Mouse (Mus musculus): ENCODE data around the gene Chd5. TPM values are rescaled to one million over a fixed set of nuclear protein-coding genes. Genes with fewer than 3 reads are reported as not detected.

Gene Chd5
- 0.01 and 0.03 TPM in 2 replicates for polyA plus RNA-seq (2016; fragmentation: Nextera tagmentation; extraction: Ambion mirVana)

DNA sequence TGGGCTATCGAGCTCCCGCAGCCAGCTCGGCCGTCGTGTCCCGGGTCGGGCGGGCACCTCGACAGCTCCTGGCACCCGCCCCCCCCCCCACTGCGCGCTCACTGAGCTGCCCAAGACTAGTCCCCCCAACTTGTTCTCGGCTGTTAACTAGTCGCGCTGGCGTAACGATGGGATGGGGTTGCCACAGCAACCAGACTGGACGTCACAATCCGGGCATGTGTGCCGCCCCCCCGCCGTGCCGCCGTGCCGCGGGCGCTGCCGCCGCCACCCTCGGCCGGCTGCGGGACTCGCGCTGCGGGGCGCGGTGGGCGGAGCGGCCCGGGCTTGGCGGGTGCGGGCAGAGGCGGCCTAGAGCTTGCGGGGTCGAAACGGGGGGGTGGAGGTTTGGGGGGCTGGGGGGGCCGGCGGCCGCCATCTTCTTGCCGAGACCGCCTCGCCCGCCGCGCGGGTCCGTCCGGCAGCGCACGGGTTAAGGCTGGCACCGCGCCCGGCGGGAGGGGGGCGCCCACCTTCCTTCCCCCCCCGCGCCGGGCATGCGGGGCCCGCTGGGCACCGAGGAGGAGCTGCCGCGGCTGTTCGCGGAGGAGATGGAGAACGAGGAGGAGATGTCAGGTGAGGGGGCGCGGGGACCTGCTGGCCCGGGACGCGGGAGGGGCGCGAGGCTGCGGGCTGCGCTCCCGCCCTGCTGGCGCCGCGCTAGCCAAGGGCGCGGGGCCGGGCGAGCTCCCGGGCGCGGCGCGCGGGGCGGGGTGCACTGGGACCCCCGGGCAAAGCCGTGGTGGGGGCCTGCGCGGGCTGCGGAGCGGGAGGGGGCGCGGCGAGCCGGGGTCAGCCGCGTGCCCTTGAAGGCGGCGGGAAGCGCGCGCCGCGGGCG is at the start of gene Chd5:
Gene Chd5, plus strand, starts transcription at position 233 of the 874 bp plus-strand sequence.
- Histone ChIP-seq H3K4me1 (peaks cover 33% of the 10 kb centered on the region), H3K4me3 (peak within 1 kb of the TSS; percentile 59), H3K9me3 (replicated peaks) (no peaks in the 10 kb centered on the region), H3K27ac (peak within 1 kb of the TSS; percentile 43; the same call in 1 of the 2 replicates), H3K27me3 (ENCODE audit: low read depth, poor library complexity, severe bottlenecking) (peaks cover 87% of the 10 kb centered on the region), H3K36me3 (peaks cover 26% of the 10 kb centered on the region)
- 2% methylated on average over 111 of the region's 120 CpGs for WGBS
- no peak for DNase-seq (ENCODE audit: low spot score)

DNA sequence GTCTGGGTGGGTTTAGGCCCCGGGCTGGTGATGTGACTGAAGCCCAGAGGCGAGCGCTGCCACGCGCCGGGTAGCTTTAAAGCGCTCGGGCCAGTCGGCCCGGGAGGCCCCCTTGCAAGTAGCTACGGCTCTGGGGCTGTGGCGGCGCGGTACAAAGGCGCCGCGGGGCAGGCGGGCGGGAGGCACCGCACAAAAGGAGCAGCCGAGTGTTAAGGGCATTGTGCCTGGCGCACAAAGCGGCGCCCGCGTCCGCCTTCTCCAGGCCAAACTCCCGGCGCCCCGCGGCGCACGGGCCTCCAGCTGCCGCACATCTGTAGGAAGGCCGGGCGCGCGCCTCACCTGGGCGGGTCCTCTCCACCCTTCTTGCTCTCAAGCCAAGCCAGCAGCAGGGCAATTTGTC is 48.1 kb upstream of the Chd5 start:
- Histone ChIP-seq H3K4me1 (peaks cover 46% of the 10 kb centered on the region), H3K27ac (peak overlapping the region; percentile 46; the same call in 1 of the 2 replicates)
- DNase-seq (ENCODE audit: low spot score), result no peak

DNA sequence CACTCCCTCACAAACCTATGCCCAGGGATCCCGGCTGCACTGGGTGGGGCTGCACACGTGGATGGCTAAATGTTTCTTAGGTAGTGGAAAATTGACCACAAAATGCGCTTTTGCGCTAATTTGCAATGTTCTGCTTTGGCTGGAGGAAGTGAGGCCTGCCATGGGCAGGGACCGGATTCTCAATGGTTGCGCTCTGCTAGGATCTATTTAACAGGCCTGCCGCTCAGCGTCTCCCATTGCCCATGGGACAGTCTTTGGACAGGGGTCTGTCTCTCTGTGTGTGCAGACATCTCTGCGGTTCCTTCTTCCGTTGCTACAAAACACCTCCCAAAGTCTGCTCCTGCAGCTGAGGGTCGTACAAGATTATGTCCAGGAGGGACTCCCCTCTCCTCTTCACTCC is 47.5 kb upstream of the Chd5 start:
- no peak for DNase-seq (ENCODE audit: low spot score)
- H3K4me1 ChIP-seq, result peaks cover 52% of the 10 kb centered on the region
- H3K27ac ChIP-seq, result no peak overlapping the region
- 14% methylated on average over 11 of the region's 11 CpGs for WGBS
- H3K9me3 ChIP-seq (replicated peaks), result no peaks in the 10 kb centered on the region
- H3K4me3 ChIP-seq, result peak overlapping the region; percentile 44
- H3K27me3 ChIP-seq (ENCODE audit: low read depth, poor library complexity, severe bottlenecking), result peaks cover 95% of the 10 kb centered on the region
- H3K36me3 ChIP-seq, result no peaks in the 10 kb centered on the region

More for the DNA sequence above, 48.1 kb upstream of the Chd5 start:
- Histone ChIP-seq H3K27me3 (ENCODE audit: low read depth, poor library complexity, severe bottlenecking) (peaks cover 95% of the 10 kb centered on the region), H3K4me3 (peak overlapping the region; percentile 44), H3K9me3 (replicated peaks) (no peaks in the 10 kb centered on the region), H3K36me3 (no peaks in the 10 kb centered on the region)
- WGBS, result 0% methylated on average over 39 of the region's 39 CpGs

- no peak for DNase-seq (ENCODE audit: low spot score)
- H3K27ac ChIP-seq, result no peak within 1 kb of the TSS
- H3K4me3 ChIP-seq, result peak within 1 kb of the TSS; percentile 44
- H3K27me3 ChIP-seq (ENCODE audit: low read depth, poor library complexity, severe bottlenecking), result peaks cover 90% of the 10 kb centered on the region
- H3K9me3 ChIP-seq (replicated peaks), result no peaks in the 10 kb centered on the region
- H3K36me3 ChIP-seq, result no peaks in the 10 kb centered on the region
- 26% methylated on average over 6 of the region's 6 CpGs for WGBS
- H3K4me1 ChIP-seq, result peaks cover 52% of the 10 kb centered on the region
Observed at GRCm38 (mm10) chr4:152291562-152291961, 46.9 kb upstream of the Chd5 start, which contains the start of gene Hes3. TSS of gene Hes3 (minus strand) at chr4:152291662.

DNA sequence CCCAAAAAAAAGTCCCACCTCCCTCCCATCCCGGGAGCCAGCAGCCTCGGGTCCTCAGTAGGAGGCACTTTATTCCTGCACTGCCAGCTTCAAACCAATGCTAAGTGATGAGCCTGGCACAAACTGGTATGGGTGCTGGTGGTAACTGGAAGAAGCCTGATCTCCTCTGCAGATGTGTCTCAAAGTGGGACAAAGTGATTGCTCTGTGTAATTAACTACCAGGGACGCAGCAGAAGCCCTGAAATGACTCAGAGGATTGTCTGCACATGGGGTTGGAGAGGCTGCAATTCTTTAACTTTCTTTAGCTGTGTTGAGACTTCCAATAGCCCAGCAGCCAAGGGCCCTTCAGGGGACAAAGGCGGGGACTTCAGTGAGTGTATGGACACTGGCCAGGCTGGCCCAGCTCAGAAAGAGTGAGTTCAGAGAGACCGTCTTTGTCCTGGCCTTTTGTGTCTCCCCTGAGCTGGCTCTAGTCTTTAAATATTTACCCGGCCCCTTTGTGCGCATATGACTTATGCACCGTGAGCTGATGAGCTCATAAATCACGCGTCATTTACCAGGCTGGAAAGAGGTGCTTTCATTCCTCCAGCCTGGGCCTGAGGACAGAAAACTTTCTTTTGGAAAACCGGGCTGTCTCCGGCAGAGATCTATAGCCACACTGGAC is 46.2 kb upstream of the Chd5 start:
- H3K27ac ChIP-seq, result no peak overlapping the region
- DNase-seq (ENCODE audit: low spot score), result no peak
- WGBS, result 30% methylated on average over 12 of the region's 12 CpGs
- H3K27me3 ChIP-seq (ENCODE audit: low read depth, poor library complexity, severe bottlenecking), result peaks cover 84% of the 10 kb centered on the region
- no peak overlapping the region for H3K4me3 ChIP-seq
- H3K4me1 ChIP-seq, result peaks cover 50% of the 10 kb centered on the region
- no peaks in the 10 kb centered on the region for H3K36me3 ChIP-seq
- no peaks in the 10 kb centered on the region for H3K9me3 ChIP-seq (replicated peaks)

GRCm38 (mm10) chr4:152294188-152294929 is 44.1 kb upstream of the Chd5 start:
- Histone ChIP-seq H3K27ac (no peak overlapping the region), H3K9me3 (replicated peaks) (no peaks in the 10 kb centered on the region), H3K36me3 (peaks cover under 1% of the 10 kb centered on the region; the same call in 1 of the 2 replicates), H3K27me3 (ENCODE audit: low read depth, poor library complexity, severe bottlenecking) (peaks cover 67% of the 10 kb centered on the region), H3K4me1 (peaks cover 68% of the 10 kb centered on the region), H3K4me3 (no peak overlapping the region)
- no peak for DNase-seq (ENCODE audit: low spot score)
- WGBS, result 40% methylated on average over 10 of the region's 10 CpGs

GRCm38 (mm10) chr4:152295916-152296315 is 42.5 kb upstream of the Chd5 start:
- peaks cover 51% of the 10 kb centered on the region for H3K27me3 ChIP-seq (ENCODE audit: low read depth, poor library complexity, severe bottlenecking)
- no peak for DNase-seq (ENCODE audit: low spot score)
- peak overlapping the region; percentile 100; the same call in 1 of the 2 replicates for H3K4me3 ChIP-seq
- WGBS, result 55% methylated on average over 4 of the region's 4 CpGs
- peaks cover 16% of the 10 kb centered on the region for H3K36me3 ChIP-seq
- peaks cover 56% of the 10 kb centered on the region for H3K4me1 ChIP-seq
- H3K27ac ChIP-seq, result no peak overlapping the region
- no peaks in the 10 kb centered on the region for H3K9me3 ChIP-seq (replicated peaks)

DNA sequence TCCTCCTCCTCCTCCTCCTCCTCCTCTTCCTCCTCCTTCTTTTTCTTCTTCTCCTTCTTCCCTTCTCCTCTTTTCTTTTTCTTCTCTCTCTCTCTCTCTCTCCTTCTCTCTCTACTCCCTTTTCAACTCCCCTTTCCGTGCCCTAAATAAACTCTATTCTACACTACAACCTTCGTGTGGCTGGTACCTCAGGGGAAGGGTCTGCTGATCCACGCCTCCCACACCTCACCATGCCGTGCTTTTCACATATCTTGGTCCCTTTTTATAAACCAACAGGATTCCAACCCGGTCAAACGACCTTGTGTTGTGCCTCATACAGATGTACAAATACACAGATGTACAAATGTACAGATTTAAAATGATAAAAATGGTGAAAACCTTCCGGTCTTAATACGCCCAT is 42.1 kb upstream of the Chd5 start:
- DNase-seq (ENCODE audit: low spot score), result no peak
- no peaks in the 10 kb centered on the region for H3K9me3 ChIP-seq (replicated peaks)
- peak overlapping the region; percentile 93; the same call in 1 of the 2 replicates for H3K27ac ChIP-seq
- WGBS, result 22% methylated on average over 8 of the region's 8 CpGs
- peaks cover 20% of the 10 kb centered on the region for H3K36me3 ChIP-seq
- H3K4me1 ChIP-seq, result peaks cover 54% of the 10 kb centered on the region
- peaks cover 46% of the 10 kb centered on the region for H3K27me3 ChIP-seq (ENCODE audit: low read depth, poor library complexity, severe bottlenecking)
- H3K4me3 ChIP-seq, result peak overlapping the region; percentile 100

- WGBS, result under 1% methylated on average over 119 of the region's 119 CpGs
- no peaks in the 10 kb centered on the region for H3K9me3 ChIP-seq (replicated peaks)
- peaks cover 38% of the 10 kb centered on the region for H3K27me3 ChIP-seq (ENCODE audit: low read depth, poor library complexity, severe bottlenecking)
- H3K4me3 ChIP-seq, result peak within 1 kb of the TSS; percentile 100
- peaks cover 28% of the 10 kb centered on the region for H3K36me3 ChIP-seq
- peak within 1 kb of the TSS; percentile 93 for H3K27ac ChIP-seq
- peak; percentile 100 for DNase-seq (ENCODE audit: low spot score)
- peaks cover 50% of the 10 kb centered on the region for H3K4me1 ChIP-seq
Observed at GRCm38 (mm10) chr4:152296874-152297861, 41.3 kb upstream of the Chd5 start, which contains the start of gene Icmt. TSS of gene Icmt (plus strand) at chr4:152297227.

DNA sequence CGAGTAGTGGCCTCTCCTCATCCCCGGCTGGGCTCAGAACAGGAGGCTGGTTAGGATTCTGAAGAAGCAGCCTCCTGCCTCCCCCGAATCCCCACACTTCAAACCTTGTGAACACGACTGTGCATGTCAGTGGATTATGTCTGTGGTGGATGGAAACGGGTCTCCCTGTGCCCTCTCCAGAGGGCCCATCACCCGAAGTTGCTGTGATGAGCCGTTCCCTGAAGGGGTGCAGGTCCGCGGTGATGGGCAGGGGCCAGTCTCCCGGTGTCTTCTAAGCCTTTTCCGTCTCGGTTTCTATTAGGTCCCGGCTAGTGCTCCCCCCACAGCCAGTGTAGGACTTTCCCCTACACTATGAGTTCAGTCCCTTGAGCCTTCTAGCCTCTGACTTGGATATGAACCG is 39.6 kb upstream of the Chd5 start:
- peaks cover 22% of the 10 kb centered on the region for H3K27me3 ChIP-seq (ENCODE audit: low read depth, poor library complexity, severe bottlenecking)
- H3K36me3 ChIP-seq, result peaks cover 45% of the 10 kb centered on the region
- H3K27ac ChIP-seq, result no peak overlapping the region
- 84% methylated on average over 14 of the region's 14 CpGs for WGBS
- DNase-seq (ENCODE audit: low spot score), result no peak
- H3K9me3 ChIP-seq (replicated peaks), result no peaks in the 10 kb centered on the region
- H3K4me1 ChIP-seq, result peaks cover 42% of the 10 kb centered on the region
- no peak overlapping the region for H3K4me3 ChIP-seq

DNA sequence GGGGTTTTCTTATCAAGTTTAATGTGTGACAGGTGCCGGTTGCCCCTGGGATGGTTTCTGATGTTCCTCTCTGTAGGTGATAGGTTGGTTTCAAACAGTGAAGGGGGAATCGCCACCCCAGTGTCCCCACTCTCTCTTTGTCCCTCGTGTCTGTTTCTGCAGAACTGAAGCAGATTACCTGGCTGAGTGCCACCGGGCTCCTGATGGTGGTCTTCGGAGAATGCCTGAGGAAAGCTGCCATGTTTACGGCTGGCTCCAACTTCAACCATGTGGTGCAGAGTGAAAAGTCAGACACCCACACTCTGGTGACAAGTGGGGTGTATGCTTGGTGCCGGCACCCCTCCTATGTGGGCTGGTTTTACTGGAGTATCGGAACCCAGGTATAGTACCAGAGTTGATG is 38.1 kb upstream of the Chd5 start:
- DNase-seq (ENCODE audit: low spot score), result no peak
- H3K27ac ChIP-seq, result no peak overlapping the region
- H3K4me3 ChIP-seq, result no peak overlapping the region
- no peaks in the 10 kb centered on the region for H3K9me3 ChIP-seq (replicated peaks)
- WGBS, result 96% methylated on average over 8 of the region's 8 CpGs
- H3K4me1 ChIP-seq, result peaks cover 33% of the 10 kb centered on the region
- H3K27me3 ChIP-seq (ENCODE audit: low read depth, poor library complexity, severe bottlenecking), result peaks cover 7% of the 10 kb centered on the region
- peaks cover 60% of the 10 kb centered on the region for H3K36me3 ChIP-seq

All from limb, embryonic 10.5 days (tissue).